In the genomic region with DNA sequence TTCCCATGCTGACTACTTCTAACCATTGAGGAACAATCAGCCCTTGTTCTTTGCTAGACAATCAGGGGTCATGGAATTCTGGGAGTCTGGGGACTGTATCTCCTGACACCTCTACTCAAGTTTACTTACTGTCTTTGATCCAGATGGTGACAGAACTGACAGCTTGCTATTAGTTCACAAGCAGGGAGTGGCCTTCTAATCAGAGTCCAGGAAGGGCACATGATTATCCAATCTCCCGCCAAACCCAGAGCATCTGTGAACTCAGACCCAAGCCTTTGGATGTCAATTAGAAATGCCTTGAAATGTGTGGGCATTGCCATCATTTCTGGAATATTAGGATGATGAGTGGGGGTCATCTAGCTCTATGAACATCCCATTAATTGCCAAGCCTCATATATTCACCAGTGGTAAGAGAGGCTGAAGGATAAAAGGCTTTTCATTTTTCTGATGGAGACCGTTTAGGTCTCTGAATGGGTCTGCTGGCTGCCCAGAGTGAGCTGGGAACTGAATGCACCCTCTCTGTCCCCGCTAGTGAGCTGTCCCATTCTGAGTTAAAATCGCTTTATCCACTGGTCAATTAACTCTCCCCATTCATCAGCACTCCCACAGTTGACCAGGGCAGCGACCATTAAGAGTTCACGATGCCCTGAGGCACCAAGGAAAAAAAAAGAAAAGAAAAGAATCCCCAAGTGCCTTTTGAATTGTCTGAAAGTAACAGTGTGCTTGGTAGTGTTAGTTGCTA, we compare ENCODE assay signal across 24 mouse cellular contexts. TPM values are rescaled to one million over a fixed set of nuclear protein-coding genes. Genes with fewer than 3 reads are reported as not detected.
A peak's percentile ranks its signal among the peaks of the same experiment; 100 is the strongest.
DNase-seq lines count a peak whose midpoint lies in the region; ATAC-seq and TF ChIP-seq lines count a peak whose summit lies in the region.
"Had no signal": no experiment of that assay in that cellular context is flagged by ENCODE, and none has a peak within 500 bp of the region (broad histone marks: within the 10 kb centered on the region; RNA-seq: fewer than 3 reads in every experiment).

No protein-coding gene starts in this region.

- intact Hi-C loops in gastrocnemius, adult 2 months (cut with DNase I): no loop called here

- H3K9ac ChIP-seq in forebrain, embryonic 12.5 days: no peak overlapping the region
- H3K9ac ChIP-seq in forebrain, embryonic 14.5 days (ENCODE audit: low read length): no peak overlapping the region
- no peak overlapping the region for H3K9ac ChIP-seq in neural tube, embryonic 11.5 days (ENCODE audit: low read length)
- H3K9ac ChIP-seq in neural tube, embryonic 15.5 days (replicated peaks): no peak overlapping the region
- H3K9ac ChIP-seq in liver, embryonic 15.5 days: peak overlapping the region; percentile 28; the same call in 1 of the 2 replicates
- H3K9ac ChIP-seq: embryonic facial prominence, embryonic 15.5 days; hindbrain, embryonic 13.5 days; intestine, embryonic 15.5 days; lung, embryonic 14.5 days; neural tube, embryonic 13.5 days had no signal

- WGBS in forebrain, embryonic 12.5 days: 9% methylated on average over 6 of the region's 6 CpGs
- WGBS in forebrain, embryonic 14.5 days: 6% methylated on average over 6 of the region's 6 CpGs
- 29% methylated on average over 6 of the region's 6 CpGs for WGBS in neural tube, embryonic 11.5 days
- 21% methylated on average over 6 of the region's 6 CpGs for WGBS in neural tube, embryonic 15.5 days
- WGBS in liver, embryonic 15.5 days (ENCODE audit: insufficient replicate concordance): 66% methylated on average over 6 of the region's 6 CpGs

- no peak overlapping the region for H3K4me3 ChIP-seq in forebrain, embryonic 12.5 days (replicated peaks)
- no peak overlapping the region for H3K4me3 ChIP-seq in forebrain, embryonic 14.5 days (ENCODE audit: low read depth, low read length)
- no peak overlapping the region for H3K4me3 ChIP-seq in neural tube, embryonic 11.5 days (ENCODE audit: low read depth, low read length)
- no peak overlapping the region for H3K4me3 ChIP-seq in neural tube, embryonic 15.5 days (replicated peaks)
- no peak overlapping the region for H3K4me3 ChIP-seq in liver, embryonic 15.5 days (replicated peaks)
- no peak overlapping the region for H3K4me3 ChIP-seq in gastrocnemius, adult 2 months
- H3K4me3 ChIP-seq: embryonic facial prominence, embryonic 15.5 days; heart, embryonic 10.5 days; hindbrain, embryonic 13.5 days; intestine, embryonic 15.5 days; limb, embryonic 10.5 days; neural tube, embryonic 13.5 days had no signal

- no peak for TF ChIP-seq CTCF in gastrocnemius, adult 2 months (IDR thresholded peaks at IDR 0.05)

- no peak overlapping the region for H3K4me2 ChIP-seq in forebrain, embryonic 12.5 days
- no peak overlapping the region for H3K4me2 ChIP-seq in forebrain, embryonic 14.5 days (ENCODE audit: low read length)
- no peak overlapping the region for H3K4me2 ChIP-seq in neural tube, embryonic 11.5 days (ENCODE audit: low read depth)
- no peak overlapping the region for H3K4me2 ChIP-seq in neural tube, embryonic 15.5 days
- peak overlapping the region; percentile 57 for H3K4me2 ChIP-seq in liver, embryonic 15.5 days
- H3K4me2 ChIP-seq: embryonic facial prominence, embryonic 15.5 days; hindbrain, embryonic 13.5 days; intestine, embryonic 15.5 days; lung, embryonic 14.5 days; midbrain, embryonic 11.5 days; neural tube, embryonic 13.5 days had no signal

- no peaks in the 10 kb centered on the region for H3K36me3 ChIP-seq in forebrain, embryonic 12.5 days (replicated peaks)
- H3K36me3 ChIP-seq in forebrain, embryonic 14.5 days (ENCODE audit: control insufficient read depth, insufficient read depth, low read length): no peaks in the 10 kb centered on the region
- no peaks in the 10 kb centered on the region for H3K36me3 ChIP-seq in neural tube, embryonic 11.5 days (ENCODE audit: control insufficient read depth, insufficient read depth, low read length)
- H3K36me3 ChIP-seq in neural tube, embryonic 15.5 days: no peaks in the 10 kb centered on the region
- H3K36me3 ChIP-seq in liver, embryonic 15.5 days (replicated peaks): no peaks in the 10 kb centered on the region
- H3K36me3 ChIP-seq: embryonic facial prominence, embryonic 15.5 days; heart, embryonic 10.5 days; hindbrain, embryonic 13.5 days; intestine, embryonic 15.5 days; limb, embryonic 10.5 days; neural tube, embryonic 13.5 days had no signal

- DNase-seq in forebrain, embryonic 14.5 days (ENCODE audit: low spot score): no peak
- DNase-seq in neural tube, embryonic 11.5 days (ENCODE audit: low spot score): peak; percentile 16
- DNase-seq in layer of hippocampus, postnatal 36 days: no peak
- no peak for DNase-seq in gastrocnemius, adult 2 months
- DNase-seq: adrenal gland, postnatal 10 days; cerebellum, adult 8-10 months; gastrocnemius, postnatal 36 days; heart, postnatal 10 days; lung, embryonic 14.5 days; lung, postnatal 4 days; right cerebral cortex, postnatal 4 days; thymus, postnatal 4 days had no signal

- peaks cover 30% of the 10 kb centered on the region for H3K4me1 ChIP-seq in forebrain, embryonic 12.5 days
- peaks cover 3% of the 10 kb centered on the region for H3K4me1 ChIP-seq in forebrain, embryonic 14.5 days (ENCODE audit: control insufficient read depth, insufficient read depth, low read length)
- peaks cover 6% of the 10 kb centered on the region for H3K4me1 ChIP-seq in neural tube, embryonic 11.5 days (ENCODE audit: control insufficient read depth, insufficient read depth, low read length)
- H3K4me1 ChIP-seq in neural tube, embryonic 15.5 days: no peaks in the 10 kb centered on the region; the same call in 1 of the 2 replicates
- H3K4me1 ChIP-seq in liver, embryonic 15.5 days (replicated peaks): peaks cover 53% of the 10 kb centered on the region

- H3K9me3 ChIP-seq in forebrain, embryonic 12.5 days: no peaks in the 10 kb centered on the region
- H3K9me3 ChIP-seq in forebrain, embryonic 14.5 days (replicated peaks; ENCODE audit: control insufficient read depth, low read length): no peaks in the 10 kb centered on the region
- no peaks in the 10 kb centered on the region for H3K9me3 ChIP-seq in neural tube, embryonic 11.5 days (ENCODE audit: control insufficient read depth, low read length)
- no peaks in the 10 kb centered on the region for H3K9me3 ChIP-seq in neural tube, embryonic 15.5 days (replicated peaks)
- no peaks in the 10 kb centered on the region for H3K9me3 ChIP-seq in liver, embryonic 15.5 days (replicated peaks)
- H3K9me3 ChIP-seq: embryonic facial prominence, embryonic 15.5 days; heart, embryonic 10.5 days; hindbrain, embryonic 13.5 days; intestine, embryonic 15.5 days; limb, embryonic 10.5 days; neural tube, embryonic 13.5 days had no signal

- H3K27me3 ChIP-seq in forebrain, embryonic 12.5 days: no peaks in the 10 kb centered on the region
- no peaks in the 10 kb centered on the region for H3K27me3 ChIP-seq in forebrain, embryonic 14.5 days (replicated peaks; ENCODE audit: control insufficient read depth, insufficient read depth, low read length)
- H3K27me3 ChIP-seq in neural tube, embryonic 11.5 days (ENCODE audit: control insufficient read depth, insufficient read depth, low read length): no peaks in the 10 kb centered on the region
- no peaks in the 10 kb centered on the region for H3K27me3 ChIP-seq in neural tube, embryonic 15.5 days (replicated peaks)
- no peaks in the 10 kb centered on the region for H3K27me3 ChIP-seq in liver, embryonic 15.5 days
- H3K27me3 ChIP-seq: embryonic facial prominence, embryonic 15.5 days; hindbrain, embryonic 13.5 days; intestine, embryonic 15.5 days; neural tube, embryonic 13.5 days had no signal

- H3K27ac ChIP-seq in forebrain, embryonic 12.5 days: no peak overlapping the region
- H3K27ac ChIP-seq in forebrain, embryonic 14.5 days (ENCODE audit: low read depth, low read length): no peak overlapping the region; the same call in 1 of the 2 replicates
- H3K27ac ChIP-seq in neural tube, embryonic 11.5 days (ENCODE audit: low read depth, low read length): no peak overlapping the region
- H3K27ac ChIP-seq in neural tube, embryonic 15.5 days (replicated peaks): no peak overlapping the region
- H3K27ac ChIP-seq in liver, embryonic 15.5 days (replicated peaks): peak overlapping the region; percentile 87
- H3K27ac ChIP-seq in gastrocnemius, adult 2 months: no peak overlapping the region
- H3K27ac ChIP-seq: embryonic facial prominence, embryonic 15.5 days; hindbrain, embryonic 13.5 days; intestine, embryonic 15.5 days; limb, embryonic 10.5 days; neural tube, embryonic 13.5 days had no signal

- ATAC-seq in forebrain, embryonic 12.5 days (ENCODE audit: low FRiP score): peak; percentile 23; the same call in 1 of the 2 replicates
- ATAC-seq in forebrain, embryonic 14.5 days: no peak
- no peak for ATAC-seq in neural tube, embryonic 11.5 days (ENCODE audit: insufficient read depth, low FRiP score, low TSS enrichment)
- no peak for ATAC-seq in neural tube, embryonic 15.5 days (ENCODE audit: low FRiP score)
- peak; percentile 35 for ATAC-seq in liver, embryonic 15.5 days (ENCODE audit: insufficient read depth)
- ATAC-seq: intestine, embryonic 15.5 days had no signal

RNA-seq across cellular contexts. Expression of a gene that starts 58.7 kb away (rescaled TPM):
- 4.3 and 5.8 TPM in 2 replicates for polyA plus RNA-seq in forebrain, embryonic 12.5 days (2016; fragmentation: Nextera tagmentation; extraction: Ambion mirVana)
- 4.6 and 6.2 TPM in 2 replicates for polyA plus RNA-seq in forebrain, embryonic 14.5 days (2014; fragmentation: Nextera tagmentation; extraction: Ambion mirVana)
- 13.4 and 15.1 TPM in 2 replicates for polyA plus RNA-seq in neural tube, embryonic 11.5 days (2014; fragmentation: Nextera tagmentation; extraction: Ambion mirVana)
- 9.0 and 11.8 TPM in 2 replicates for polyA plus RNA-seq in neural tube, embryonic 15.5 days (2015; fragmentation: Nextera tagmentation; extraction: Ambion mirVana)
- 57.8 and 65.1 TPM in 2 replicates for polyA plus RNA-seq in liver, embryonic 15.5 days (2015; fragmentation: Nextera tagmentation; extraction: Ambion mirVana)
- total RNA-seq in layer of hippocampus, postnatal 36 days (2021): 1 to 10 TPM; 5.3 to 7.3 TPM
- total RNA-seq in gastrocnemius, adult 2 months (2021): 1 to 10 TPM; 1.6 to 4.1 TPM

RNA-seq across cellular contexts. Expression of a gene that starts 59.6 kb away (rescaled TPM):
- polyA plus RNA-seq in forebrain, embryonic 12.5 days (2016; fragmentation: Nextera tagmentation; extraction: Ambion mirVana): 0.08 and 0.41 TPM in 2 replicates
- polyA plus RNA-seq in forebrain, embryonic 14.5 days (2014; fragmentation: Nextera tagmentation; extraction: Ambion mirVana): 0.48 TPM in 2 replicates
- polyA plus RNA-seq in neural tube, embryonic 11.5 days (2014; fragmentation: Nextera tagmentation; extraction: Ambion mirVana): 8.9 and 9.5 TPM in 2 replicates
- polyA plus RNA-seq in neural tube, embryonic 15.5 days (2015; fragmentation: Nextera tagmentation; extraction: Ambion mirVana): 4.0 and 6.2 TPM in 2 replicates
- 4.6 and 6.5 TPM in 2 replicates for polyA plus RNA-seq in liver, embryonic 15.5 days (2015; fragmentation: Nextera tagmentation; extraction: Ambion mirVana)
- 1 to 10 TPM in 1 of 2 experiments, under 1 TPM in 1; 0.77 to 2.3 TPM for total RNA-seq in layer of hippocampus, postnatal 36 days (2021)
- total RNA-seq in gastrocnemius, adult 2 months (2021): 100 to 1,000 TPM in 1 of 2 experiments, 10 to 100 TPM in 1; 21.9 to 106 TPM
- total RNA-seq: common myeloid progenitor, adult 5-6 weeks; monocyte, adult 5-6 weeks had no signal
- polyA plus RNA-seq: midbrain, embryonic 11.5 days had no signal

Comparison
In these comparisons a context has a peak if more than half of its experiments do, and no peak if none do; other contexts are left out.
1. ATAC-seq: peak in forebrain, embryonic 12.5 days (single experiment) and liver, embryonic 15.5 days (single experiment); none in forebrain, embryonic 14.5 days (single experiment), neural tube, embryonic 11.5 days (single experiment) and neural tube, embryonic 15.5 days (single experiment).